Mouse (Mus musculus): Measurements from ENCODE around the gene Lysmd1.

DNA sequence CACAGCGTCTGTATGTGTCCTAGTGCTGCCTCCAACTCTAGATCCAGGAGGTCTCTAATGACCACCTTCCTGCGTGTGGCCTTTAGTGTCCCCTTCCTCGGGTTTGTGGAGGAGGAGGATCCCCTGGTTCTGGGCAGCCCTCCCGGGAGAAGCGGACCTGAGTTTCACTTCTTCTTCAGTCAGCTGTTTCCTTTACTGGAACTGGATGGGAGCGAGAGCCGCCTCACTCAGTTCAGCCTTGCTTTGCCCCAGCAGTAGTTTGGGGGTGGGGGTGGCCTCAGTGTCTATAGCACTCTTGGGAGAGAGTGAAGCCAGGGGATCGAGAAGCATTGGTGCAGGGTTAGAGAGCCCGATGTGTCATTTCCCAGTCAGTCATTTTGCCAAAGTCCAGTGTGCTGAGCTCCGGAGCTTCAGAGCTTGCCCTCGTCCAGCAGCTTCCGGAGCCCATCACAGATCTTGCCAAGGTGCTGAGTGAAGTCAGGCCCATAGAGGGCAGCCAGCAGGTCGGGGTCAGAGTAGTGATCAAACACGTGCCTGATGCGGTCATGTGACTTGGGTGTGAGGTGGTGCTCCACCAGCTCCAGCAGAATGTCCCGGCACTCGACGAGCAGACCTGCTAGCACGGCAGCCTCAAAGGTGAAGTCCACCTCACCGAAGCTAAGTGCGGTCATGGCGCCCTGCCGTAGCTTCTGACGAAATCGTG lies 5.8 kb downstream of the Lysmd1 start:
- TF ChIP-seq POLR2A (IDR thresholded peaks at IDR 0.05; ENCODE audit: control insufficient read depth, low read depth, low read length), result no peak
- no peak for TF ChIP-seq CTCF (IDR thresholded peaks at IDR 0.05; ENCODE audit: control insufficient read depth, insufficient read depth, insufficient replicate concordance, low read depth, low read length)

Measured in testis, adult 2 months (tissue).